Mouse (Mus musculus) leukemia stem cell, adult 10-12 weeks (primary cell): ENCODE measurements around the gene Tmem185b. TPM values are rescaled to one million over a fixed set of nuclear protein-coding genes. Genes with fewer than 3 reads are reported as not detected.

Experiments used
- polyA plus RNA-seq: library from polyadenylated mRNA; stranded (reverse); fragments of >175 nt; gene quantifications from 2 replicates; pipeline ENCODE4 v1.2.3, GENCODE M21; 2012; ENCODE audit warnings: low replicate concordance

The Tmem185b gene
- 26.7 and 51.9 TPM in 2 replicates for polyA plus RNA-seq

GRCm38 (mm10) chr1:119525689-119526591 lies at the start of gene Tmem185b:
Gene Tmem185b (plus strand): TSS chr1:119526160.

GRCm38 (mm10) chr1:119504260-119505062 lies 21.5 kb upstream of the Tmem185b start, which contains the start of gene Ralb:
Gene Ralb (minus strand): TSS chr1:119504794.

Other genes starting within 250 kb of the Tmem185b start
- gene Inhbb, start 103.9 kb upstream of the Tmem185b start, polyA plus RNA-seq = 3.4 and 4.7 TPM in 2 replicates
- 3.3 and 5.7 TPM in 2 replicates for gene Ralb, start 21.4 kb upstream of the Tmem185b start, polyA plus RNA-seq
- 0.26 and 1.8 TPM in 2 replicates for gene Epb41l5, start 122.8 kb downstream of the Tmem185b start, polyA plus RNA-seq